Mouse (Mus musculus): ENCODE data around the gene Trh. TPM values are rescaled to one million over a fixed set of nuclear protein-coding genes. Genes with fewer than 3 reads are reported as not detected.

Trh gene
- total and polyA plus RNA-seq, 2 experiments: not detected

GRCm38 (mm10) chr6:92221604-92222003, 22.8 kb downstream of the Trh start:
- DNase-seq (ENCODE audit: extremely low read depth, low read depth, low spot score): peak; percentile 80
- Histone ChIP-seq H3K4me3 (ENCODE audit: insufficient read depth, low read depth, low read length) (no peak overlapping the region), H3K9ac (ENCODE audit: low read depth, low read length) (no peak overlapping the region), H3K36me3 (ENCODE audit: control insufficient read depth, insufficient read depth, low read length) (no peaks in the 10 kb centered on the region), H3K4me1 (ENCODE audit: control insufficient read depth, insufficient read depth, low read length) (peaks cover 6% of the 10 kb centered on the region; the same call in 1 of the 2 replicates), H3K79me2 (ENCODE audit: control insufficient read depth, insufficient read depth, low read length) (no peaks in the 10 kb centered on the region), H3K27me3 (ENCODE audit: control insufficient read depth, insufficient read depth, low read length) (no peaks in the 10 kb centered on the region), H3K27ac (replicated peaks; ENCODE audit: insufficient read depth, low read depth, low read length) (no peak overlapping the region)
- WGBS: 25% methylated on average over 6 of the region's 6 CpGs
- no peak for TF ChIP-seq CTCF (IDR thresholded peaks at IDR 0.05; ENCODE audit: low read depth, low read length)
- no peak for TF ChIP-seq POLR2A (IDR thresholded peaks at IDR 0.05; ENCODE audit: extremely low read depth, insufficient read depth, low read length)

- WGBS: 50% methylated on average over 3 of the region's 3 CpGs
- DNase-seq (ENCODE audit: extremely low read depth, low read depth, low spot score): peak; percentile 91
- Histone ChIP-seq H3K27ac (replicated peaks; ENCODE audit: insufficient read depth, low read depth, low read length) (no peak overlapping the region), H3K27me3 (ENCODE audit: control insufficient read depth, insufficient read depth, low read length) (no peaks in the 10 kb centered on the region), H3K9ac (ENCODE audit: low read depth, low read length) (no peak overlapping the region), H3K79me2 (ENCODE audit: control insufficient read depth, insufficient read depth, low read length) (peaks cover 2% of the 10 kb centered on the region; the same call in 1 of the 2 replicates), H3K36me3 (ENCODE audit: control insufficient read depth, insufficient read depth, low read length) (no peaks in the 10 kb centered on the region), H3K4me3 (ENCODE audit: insufficient read depth, low read depth, low read length) (no peak overlapping the region), H3K4me1 (ENCODE audit: control insufficient read depth, insufficient read depth, low read length) (peaks cover 6% of the 10 kb centered on the region; the same call in 1 of the 2 replicates)
- no peak for TF ChIP-seq POLR2A (IDR thresholded peaks at IDR 0.05; ENCODE audit: extremely low read depth, insufficient read depth, low read length)
- peak; percentile 68 for TF ChIP-seq CTCF (IDR thresholded peaks at IDR 0.05; ENCODE audit: low read depth, low read length)
Observed at GRCm38 (mm10) chr6:92219445-92219844, 25.0 kb downstream of the Trh start.

GRCm38 (mm10) chr6:92214773-92215449, 29.5 kb downstream of the Trh start, which contains the start of gene Rbsn:
Gene Rbsn, minus strand, starts transcription at chr6:92214925.
- TF ChIP-seq CTCF (IDR thresholded peaks at IDR 0.05; ENCODE audit: low read depth, low read length): peak; percentile 14; the same call in 1 of the 2 replicates
- TF ChIP-seq POLR2A (IDR thresholded peaks at IDR 0.05; ENCODE audit: extremely low read depth, insufficient read depth, low read length): peak; percentile 23; the same call in 1 of the 2 replicates
- WGBS: 10% methylated on average over 35 of the region's 35 CpGs

GRCm38 (mm10) chr6:92214055-92214772, 30.2 kb downstream of the Trh start:
- peaks cover 11% of the 10 kb centered on the region for H3K36me3 ChIP-seq (ENCODE audit: control insufficient read depth, insufficient read depth, low read length)
- H3K4me1 ChIP-seq (ENCODE audit: control insufficient read depth, insufficient read depth, low read length): 0 out of 2 replicates have a peak, but pooled peaks cover 5% of the 10 kb centered on the region
- H3K9ac ChIP-seq (ENCODE audit: low read depth, low read length): peak overlapping the region; percentile 92
- under 1% methylated on average over 48 of the region's 48 CpGs for WGBS
- no peaks in the 10 kb centered on the region for H3K27me3 ChIP-seq (ENCODE audit: control insufficient read depth, insufficient read depth, low read length)
- H3K79me2 ChIP-seq (ENCODE audit: control insufficient read depth, insufficient read depth, low read length): peaks cover 11% of the 10 kb centered on the region; the same call in 1 of the 2 replicates
- peak overlapping the region; percentile 91 for H3K4me3 ChIP-seq (ENCODE audit: insufficient read depth, low read depth, low read length)
- peak overlapping the region; percentile 20; the same call in 1 of the 2 replicates for H3K27ac ChIP-seq (replicated peaks; ENCODE audit: insufficient read depth, low read depth, low read length)
- no peak for TF ChIP-seq CTCF (IDR thresholded peaks at IDR 0.05; ENCODE audit: low read depth, low read length)
- no peak for TF ChIP-seq POLR2A (IDR thresholded peaks at IDR 0.05; ENCODE audit: extremely low read depth, insufficient read depth, low read length)
- no peak for DNase-seq (ENCODE audit: extremely low read depth, low read depth, low spot score)

More at GRCm38 (mm10) chr6:92214773-92215449, 29.5 kb downstream of the Trh start, which contains the start of gene Rbsn:
- peak within 1 kb of the TSS; percentile 91 for H3K4me3 ChIP-seq (ENCODE audit: insufficient read depth, low read depth, low read length)
- 0 out of 2 replicates have a peak, but pooled peaks cover 5% of the 10 kb centered on the region for H3K4me1 ChIP-seq (ENCODE audit: control insufficient read depth, insufficient read depth, low read length)
- DNase-seq (ENCODE audit: extremely low read depth, low read depth, low spot score): peak; percentile 82
- peak within 1 kb of the TSS; percentile 20; the same call in 1 of the 2 replicates for H3K27ac ChIP-seq (replicated peaks; ENCODE audit: insufficient read depth, low read depth, low read length)
- H3K79me2 ChIP-seq (ENCODE audit: control insufficient read depth, insufficient read depth, low read length): peaks cover 11% of the 10 kb centered on the region; the same call in 1 of the 2 replicates
- H3K36me3 ChIP-seq (ENCODE audit: control insufficient read depth, insufficient read depth, low read length): peaks cover 8% of the 10 kb centered on the region; the same call in 1 of the 2 replicates
- peak within 1 kb of the TSS; percentile 92 for H3K9ac ChIP-seq (ENCODE audit: low read depth, low read length)
- H3K27me3 ChIP-seq (ENCODE audit: control insufficient read depth, insufficient read depth, low read length): no peaks in the 10 kb centered on the region

GRCm38 (mm10) chr6:92199414-92199813, 45.0 kb downstream of the Trh start:
- Histone ChIP-seq H3K27ac (replicated peaks; ENCODE audit: insufficient read depth, low read depth, low read length) (no peak overlapping the region), H3K4me3 (ENCODE audit: insufficient read depth, low read depth, low read length) (no peak overlapping the region), H3K79me2 (ENCODE audit: control insufficient read depth, insufficient read depth, low read length) (no peaks in the 10 kb centered on the region), H3K9ac (ENCODE audit: low read depth, low read length) (no peak overlapping the region), H3K27me3 (ENCODE audit: control insufficient read depth, insufficient read depth, low read length) (no peaks in the 10 kb centered on the region), H3K36me3 (ENCODE audit: control insufficient read depth, insufficient read depth, low read length) (peaks cover 60% of the 10 kb centered on the region), H3K4me1 (ENCODE audit: control insufficient read depth, insufficient read depth, low read length) (no peaks in the 10 kb centered on the region)
- TF ChIP-seq POLR2A (IDR thresholded peaks at IDR 0.05; ENCODE audit: extremely low read depth, insufficient read depth, low read length) (no peak), CTCF (IDR thresholded peaks at IDR 0.05; ENCODE audit: low read depth, low read length) (no peak)
- DNase-seq (ENCODE audit: extremely low read depth, low read depth, low spot score): no peak
- 82% methylated on average over 8 of the region's 8 CpGs for WGBS

Other genes with a start within 250 kb of the Trh start
- 16.3 and 18.4 TPM in 2 replicates for gene Nr2c2, start 153.3 kb downstream of the Trh start, total RNA-seq (2014; rRNA removed)
- gene Nr2c2, start 153.3 kb downstream of the Trh start, polyA plus RNA-seq (2012; rRNA removed): 4.8 and 5.2 TPM in 2 replicates
- gene Mrps25, start 60.6 kb downstream of the Trh start, total RNA-seq (2014; rRNA removed): 9.7 and 10.0 TPM in 2 replicates
- 5.0 and 5.6 TPM in 2 replicates for gene Mrps25, start 60.6 kb downstream of the Trh start, polyA plus RNA-seq (2012; rRNA removed)
- gene Rbsn, start 29.7 kb downstream of the Trh start, total RNA-seq (2014; rRNA removed): 6.1 and 6.7 TPM in 2 replicates
- 3.9 and 4.1 TPM in 2 replicates for gene Rbsn, start 29.7 kb downstream of the Trh start, polyA plus RNA-seq (2012; rRNA removed)